Mouse (Mus musculus) small intestine, adult 2 months (tissue): ENCODE measurements around the gene Myl4.

ENCODE experiments used
- CTCF ChIP-seq: fragments of 200-500 bp; IDR thresholded peaks from 2 replicates; pipeline ENCODE4 v1.5.1; 2012; ENCODE audit warnings: low read depth, mild to moderate bottlenecking, control low read depth, inconsistent platforms, low read length, moderate library complexity, mixed read lengths; ENCODE audit not compliant: insufficient replicate concordance, insufficient read length; ENCODE audit errors: extremely low read depth
- POLR2A ChIP-seq: fragments of 200-500 bp; IDR thresholded peaks from 2 replicates; pipeline ENCODE4 v1.6.1; 2012; ENCODE audit warnings: low read depth, mild to moderate bottlenecking, control low read depth, inconsistent platforms, low read length, moderate library complexity

DNA sequence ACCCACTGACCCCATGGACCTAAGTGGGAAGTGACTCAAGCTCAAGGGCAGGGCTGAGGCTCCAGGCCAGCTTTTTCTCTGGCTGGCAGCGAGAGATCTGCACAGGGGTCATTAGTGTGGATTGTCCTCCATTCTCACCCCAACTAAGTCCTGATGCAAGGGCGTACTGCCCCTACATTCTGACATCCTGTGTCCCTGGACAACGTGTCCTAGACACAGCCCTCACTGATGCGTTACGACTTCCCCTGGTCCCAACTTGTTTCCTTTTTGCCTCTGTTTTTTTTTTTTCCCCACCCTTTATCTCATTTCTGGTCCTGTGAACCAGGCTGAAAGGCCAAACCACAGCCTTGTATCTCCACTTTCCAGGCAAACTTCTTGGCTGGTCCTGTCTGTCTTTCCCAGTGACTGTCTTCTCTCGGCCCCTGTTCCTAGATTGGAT, 68.2 kb downstream of the Myl4 start:
- TF ChIP-seq POLR2A, result no peak
- TF ChIP-seq CTCF, result no peak
